In the genomic region with DNA sequence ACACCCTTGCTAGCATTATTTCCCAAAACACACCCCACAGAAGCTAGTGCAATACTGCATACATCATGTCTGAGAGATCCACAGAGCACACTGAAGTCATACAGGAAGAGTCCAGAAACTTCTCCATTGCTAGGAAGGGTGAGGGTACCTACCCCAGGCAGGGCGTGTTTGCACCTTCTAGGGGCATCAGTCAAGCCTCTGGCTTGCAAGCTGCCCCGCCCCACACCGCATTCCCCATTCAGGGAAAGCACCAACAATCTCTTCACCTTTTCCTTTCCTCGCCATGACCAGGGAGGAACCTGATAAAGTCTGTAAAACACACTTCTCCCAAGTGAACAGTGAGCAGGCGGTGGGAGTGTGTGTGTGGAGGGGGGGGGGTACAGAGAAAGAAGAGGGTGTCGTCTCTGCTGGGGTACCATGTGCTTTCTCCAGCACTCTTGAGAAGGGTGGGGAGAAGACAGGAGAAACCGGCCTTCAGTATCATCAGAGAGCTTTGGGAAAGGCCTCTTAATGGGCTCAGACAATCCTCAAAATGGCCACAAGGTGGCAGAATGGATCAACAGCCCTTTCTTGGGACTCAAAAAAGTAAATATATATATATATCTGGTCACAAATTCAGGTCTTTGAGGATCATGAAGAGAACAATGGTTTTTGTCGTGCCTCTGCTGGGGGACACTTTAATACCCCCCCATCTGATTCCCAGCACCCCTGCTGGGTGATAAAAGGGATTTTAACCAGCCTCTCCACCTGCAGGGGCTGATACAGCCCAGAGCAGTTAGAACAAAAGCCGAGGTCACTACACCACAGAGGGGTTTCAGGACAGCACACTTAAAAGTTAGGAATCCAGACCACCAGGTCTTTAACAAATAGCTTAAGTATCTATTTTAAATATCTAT, we compare ENCODE assay signal across 8 mouse cellular contexts.
A peak's percentile ranks its signal among the peaks of the same experiment; 100 is the strongest.
DNase-seq lines count a peak whose midpoint lies in the region; ATAC-seq and TF ChIP-seq lines count a peak whose summit lies in the region.

No protein-coding gene starts in this region.

- TF ChIP-seq POLR2A in liver, adult 2 months (IDR thresholded peaks at IDR 0.05; ENCODE audit: extremely low read depth, insufficient read depth, low read length), result no peak

- 0 out of 2 replicates have a peak, but pooled peaks have one; percentile 4 for TF ChIP-seq CTCF in liver, adult 2 months (IDR thresholded peaks at IDR 0.05; ENCODE audit: low read depth, low read length)

- peaks cover 22% of the 10 kb centered on the region; the same call in 1 of the 2 replicates for H3K79me2 ChIP-seq in liver, adult 2 months (ENCODE audit: control insufficient read depth, insufficient read depth, low read length)

- peaks cover 20% of the 10 kb centered on the region for H3K4me1 ChIP-seq in liver, adult 2 months (ENCODE audit: control insufficient read depth, insufficient read depth, low read length)
- H3K4me1 ChIP-seq in liver, embryonic 11.5 days (replicated peaks; ENCODE audit: control insufficient read depth, insufficient read depth, low read length), result peaks cover 6% of the 10 kb centered on the region; the same call in 1 of the 2 replicates
- H3K4me1 ChIP-seq in forebrain, embryonic 12.5 days, result peaks cover 25% of the 10 kb centered on the region

- no peaks in the 10 kb centered on the region for H3K9me3 ChIP-seq in liver, embryonic 11.5 days (ENCODE audit: control insufficient read depth, low read length)
- H3K9me3 ChIP-seq in forebrain, embryonic 12.5 days, result no peaks in the 10 kb centered on the region

- H3K9ac ChIP-seq in liver, adult 2 months (ENCODE audit: low read depth, low read length), result no peak overlapping the region
- H3K9ac ChIP-seq in liver, embryonic 11.5 days (ENCODE audit: low read depth, low read length), result no peak overlapping the region
- H3K9ac ChIP-seq in forebrain, embryonic 12.5 days, result no peak overlapping the region

- H3K27me3 ChIP-seq in liver, adult 2 months (ENCODE audit: control insufficient read depth, insufficient read depth, low read length), result no peaks in the 10 kb centered on the region
- H3K27me3 ChIP-seq in liver, embryonic 11.5 days (replicated peaks; ENCODE audit: control insufficient read depth, insufficient read depth, low read length), result no peaks in the 10 kb centered on the region
- H3K27me3 ChIP-seq in forebrain, embryonic 12.5 days, result no peaks in the 10 kb centered on the region

- no peak for ATAC-seq in liver, embryonic 11.5 days (replicated peaks; ENCODE audit: low FRiP score)
- ATAC-seq in forebrain, embryonic 12.5 days (ENCODE audit: low FRiP score), result peak; percentile 57; the same call in 1 of the 2 replicates
- peak; percentile 55 to 59; a peak in 3 of 4 replicates for ATAC-seq in hematopoietic stem cell, adult 5-6 weeks (replicated peaks in 1 of 2; ENCODE audit: insufficient read depth in 1 of 2, low FRiP score in 2 of 2, low TSS enrichment in 1 of 2, low read depth in 1 of 2, poor library complexity in 2 of 2, severe bottlenecking in 2 of 2)

- H3K4me3 ChIP-seq in liver, adult 2 months (ENCODE audit: insufficient read depth, low read depth, low read length), result no peak overlapping the region
- no peak overlapping the region for H3K4me3 ChIP-seq in liver, embryonic 11.5 days (ENCODE audit: low read depth, low read length)
- no peak overlapping the region for H3K4me3 ChIP-seq in forebrain, embryonic 12.5 days (replicated peaks)

- peak; percentile 63 for DNase-seq in liver, adult 2 months (ENCODE audit: extremely low read depth, low read depth, low spot score)
- no peak for DNase-seq in liver, embryonic 11.5 days (ENCODE audit: low spot score)
- peak; percentile 72 for DNase-seq in c-Kit-positive CD71-negative TER-119-negative erythroid progenitor cells, embryonic 14.5 days (ENCODE audit: low read depth)
- DNase-seq in layer of hippocampus, adult 11-12 months (ENCODE audit: low spot score), result peak; percentile 76
- DNase-seq in lung, postnatal 25 days (ENCODE audit: low spot score), result peak; percentile 78
- DNase-seq in right cerebral cortex, adult 2 months (ENCODE audit: low spot score in 2 of 2), result peak; percentile 79 to 82

- peak overlapping the region; percentile 52 for H3K27ac ChIP-seq in liver, adult 2 months (replicated peaks; ENCODE audit: insufficient read depth, low read depth, low read length)
- no peak overlapping the region for H3K27ac ChIP-seq in liver, embryonic 11.5 days (ENCODE audit: low read depth, low read length)
- no peak overlapping the region for H3K27ac ChIP-seq in forebrain, embryonic 12.5 days

- 38% methylated on average over 9 of the region's 9 CpGs for WGBS in liver, adult 2 months
- WGBS in liver, embryonic 11.5 days, result 36% methylated on average over 9 of the region's 9 CpGs
- 32% methylated on average over 9 of the region's 9 CpGs for WGBS in forebrain, embryonic 12.5 days

- no peaks in the 10 kb centered on the region for H3K36me3 ChIP-seq in liver, adult 2 months (ENCODE audit: control insufficient read depth, insufficient read depth, low read length)
- no peaks in the 10 kb centered on the region for H3K36me3 ChIP-seq in liver, embryonic 11.5 days (ENCODE audit: control insufficient read depth, insufficient read depth, low read length)
- H3K36me3 ChIP-seq in forebrain, embryonic 12.5 days (replicated peaks), result no peaks in the 10 kb centered on the region

- H3K4me2 ChIP-seq in liver, embryonic 11.5 days, result no peak overlapping the region
- no peak overlapping the region for H3K4me2 ChIP-seq in forebrain, embryonic 12.5 days
